Mouse (Mus musculus): Measurements from ENCODE around the gene Ctcfl.
A peak's percentile ranks its signal among the peaks of the same experiment; 100 is the strongest.

Ctcfl gene

DNA sequence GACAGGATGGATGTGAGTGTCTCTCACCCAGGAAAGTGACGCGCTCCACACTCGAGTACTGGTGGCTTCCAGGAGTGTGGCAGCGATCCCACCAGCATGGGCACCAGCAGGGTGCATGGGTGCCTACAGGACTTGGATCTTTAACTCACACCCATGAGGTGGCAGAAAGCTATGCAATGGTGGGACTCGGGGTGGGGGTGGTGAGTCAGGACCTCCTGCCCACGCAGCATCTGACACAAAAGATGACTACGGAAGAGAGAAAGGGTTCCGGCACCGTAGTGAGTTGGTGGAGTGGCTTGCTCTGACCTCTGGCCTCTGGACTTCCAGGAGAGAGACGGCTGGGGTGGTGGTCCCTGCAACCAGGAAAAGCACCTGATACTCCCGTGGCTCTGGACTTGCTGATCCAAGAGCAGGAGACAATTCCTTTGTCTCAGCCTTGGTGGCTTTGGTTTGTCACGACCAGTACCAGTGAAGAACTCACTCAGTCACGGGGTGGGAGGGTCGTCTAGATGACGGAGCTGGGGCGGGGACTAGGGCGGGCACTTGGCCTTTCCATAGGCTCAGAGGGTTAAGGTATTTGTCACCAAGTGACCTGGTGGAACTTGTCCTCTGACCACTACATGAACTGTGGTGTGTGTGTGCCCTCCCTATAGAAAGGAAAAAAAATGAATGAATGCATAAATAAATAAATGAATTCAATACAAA is 71.1 kb downstream of the Ctcfl start:
- DNase-seq (ENCODE audit: low read depth, low spot score), result no peak

DNA sequence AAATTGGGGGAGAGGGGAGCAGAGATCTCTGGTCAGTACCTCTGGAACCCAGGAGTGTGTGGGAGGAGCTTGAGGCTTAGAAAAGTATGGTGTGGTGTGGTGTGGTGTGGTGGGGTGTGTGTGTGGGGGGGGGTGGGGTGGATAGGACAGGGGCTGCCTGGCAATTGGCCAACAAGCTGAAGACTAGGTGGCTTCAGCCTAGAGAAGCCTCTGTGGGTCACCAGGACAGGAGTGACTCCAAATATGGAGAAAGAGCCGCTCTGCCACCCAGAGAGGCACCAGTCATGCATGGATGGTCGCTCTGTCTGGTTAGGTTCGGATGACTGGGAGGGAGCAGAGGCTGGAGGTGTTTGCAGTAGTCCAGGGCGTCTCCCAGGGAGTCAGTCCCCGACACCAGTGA is 71.9 kb downstream of the Ctcfl start:
- DNase-seq (ENCODE audit: low read depth, low spot score), result no peak

DNA sequence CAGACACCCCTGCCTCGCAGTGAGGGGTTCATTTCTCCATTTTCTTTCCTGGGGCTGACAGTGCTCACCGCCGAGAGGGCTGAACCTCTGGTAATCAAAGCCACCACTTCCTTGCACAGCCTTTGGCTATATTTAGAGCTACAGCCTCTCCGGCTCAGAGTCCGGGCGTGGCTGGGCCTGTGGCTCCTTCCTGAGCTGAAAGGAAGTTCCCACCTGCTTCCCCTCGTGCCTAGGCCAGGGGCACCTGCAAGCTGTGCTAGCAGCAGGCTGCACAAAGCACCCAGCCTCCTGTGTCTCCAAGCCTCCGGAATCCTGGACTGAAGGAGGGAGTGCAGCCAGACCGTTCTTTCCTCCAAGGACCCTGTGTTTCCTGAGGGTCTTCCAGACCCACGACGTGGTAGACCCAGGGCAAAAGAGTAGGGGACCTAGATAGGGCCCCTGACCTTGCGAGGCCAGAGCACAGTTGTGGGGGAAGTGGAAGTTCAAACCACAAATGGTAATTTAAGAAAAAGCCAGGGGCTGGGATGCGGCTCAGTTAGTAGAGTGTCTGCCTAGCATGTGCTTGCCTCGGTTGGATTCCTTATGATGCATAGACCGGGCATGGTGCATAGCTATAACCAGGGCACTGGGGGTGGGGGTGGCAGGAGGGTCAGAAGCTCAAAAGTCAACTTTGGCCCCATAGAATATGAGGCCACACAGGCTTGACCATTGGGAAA is 72.6 kb downstream of the Ctcfl start:
- peak; percentile 24 for DNase-seq (ENCODE audit: low read depth, low spot score)

DNA sequence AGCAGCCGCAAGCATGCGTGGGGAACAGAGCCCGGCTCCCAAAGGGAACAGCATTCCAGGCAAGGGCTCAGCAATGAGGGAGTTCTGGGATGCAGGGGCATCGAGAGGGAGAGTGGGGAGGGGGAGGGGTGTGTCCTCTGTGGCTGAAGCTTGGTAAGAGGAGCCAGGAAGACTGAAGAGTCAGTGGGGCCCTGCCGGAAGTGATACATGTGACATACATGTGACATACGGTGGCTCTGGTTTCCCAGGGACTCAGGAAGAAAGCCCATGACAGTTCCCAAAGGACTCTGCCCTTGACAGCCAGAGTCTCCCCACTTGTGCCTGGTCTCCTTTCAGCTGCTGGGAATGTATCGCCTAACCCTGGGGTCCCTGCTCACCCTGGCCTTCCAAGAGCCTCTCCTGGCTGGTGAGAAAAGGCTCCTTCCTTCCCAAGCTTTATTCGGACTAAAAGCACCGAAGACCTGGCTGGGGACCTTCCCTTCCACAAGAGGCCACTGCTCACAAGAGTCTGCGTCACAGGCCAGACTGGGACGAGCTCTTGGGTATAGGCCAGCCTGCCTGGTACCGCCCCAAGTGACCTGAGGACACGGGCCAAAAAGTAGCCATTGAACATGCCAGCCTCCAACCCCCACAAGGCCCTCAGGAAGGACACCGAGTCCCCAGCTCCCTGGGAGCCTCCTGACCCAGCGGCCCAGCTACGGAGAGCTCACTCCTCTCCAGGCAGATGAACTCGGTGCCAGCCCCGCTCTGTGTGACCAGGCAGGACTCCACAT is 74.9 kb downstream of the Ctcfl start:
- no peak for DNase-seq (ENCODE audit: low read depth, low spot score)

Data from ES-CJ7 (cell line).